Mouse (Mus musculus): Measurements from ENCODE around the gene Rnasel.

- TF ChIP-seq CTCF (IDR thresholded peaks at IDR 0.05; ENCODE audit: extremely low read depth, insufficient read length, insufficient replicate concordance, low read depth, low read length) (no peak), POLR2A (IDR thresholded peaks at IDR 0.05; ENCODE audit: low read depth, low read length) (no peak)
Measured at GRCm38 (mm10) chr1:153734866-153735265, 14.4 kb upstream of the Rnasel start.

Data from small intestine, adult 2 months (tissue).